Mouse (Mus musculus) heart, embryonic 13.5 days (tissue): Measurements from ENCODE around the gene Tsc22d3. TPM values are rescaled to one million over a fixed set of nuclear protein-coding genes. Genes with fewer than 3 reads are reported as not detected.

Experiments
- ATAC-seq: fragments of 200-750 bp; cut with Nextera tagmentation; 2 replicates; pipeline ENCODE4 v1.8.0; 2017; ENCODE audit warnings: moderate TSS enrichment; ENCODE audit not compliant: insufficient number of reproducible peaks, low FRiP score, low TSS enrichment; ENCODE audit errors: extremely low read depth
- H3K27ac ChIP-seq: fragments of 300-500 bp; sonication (generic); replicated peaks from 2 replicates; pipeline ENCODE4 v1.5.1; 2015; ENCODE audit warnings: moderate library complexity, mild to moderate bottlenecking, inconsistent platforms
- H3K27me3 ChIP-seq: fragments of 300-500 bp; sonication (generic); replicated peaks from 2 replicates; pipeline ENCODE4 v1.6.1; 2015; ENCODE audit warnings: mild to moderate bottlenecking, inconsistent platforms
- H3K36me3 ChIP-seq: fragments of 300-500 bp; sonication (generic); 2 replicates; pipeline ENCODE4 v1.6.1; 2015; ENCODE audit warnings: mild to moderate bottlenecking, inconsistent platforms
- H3K4me1 ChIP-seq: fragments of 300-500 bp; sonication (generic); 2 replicates; pipeline ENCODE4 v1.6.1; 2015; ENCODE audit warnings: inconsistent platforms
- H3K4me2 ChIP-seq: fragments of 300-500 bp; sonication (generic); 2 replicates; pipeline ENCODE4 v1.6.1; 2015; ENCODE audit warnings: inconsistent platforms, mild to moderate bottlenecking, moderate library complexity
- H3K4me3 ChIP-seq: fragments of 300-500 bp; sonication (generic); 2 replicates; pipeline ENCODE4 v1.5.1; 2015; ENCODE audit warnings: moderate library complexity, mild to moderate bottlenecking, inconsistent platforms
- H3K9ac ChIP-seq: fragments of 300-500 bp; sonication (generic); 2 replicates; pipeline ENCODE4 v1.6.1; 2015; ENCODE audit warnings: inconsistent platforms, mild to moderate bottlenecking, moderate library complexity
- H3K9me3 ChIP-seq: fragments of 300-500 bp; sonication (generic); 2 replicates; pipeline ENCODE4 v1.6.1; 2016; ENCODE audit warnings: inconsistent platforms
- WGBS: fragments of 180-500 bp; shearing (Covaris S2); methylation state at CpG from one replicate; pipeline ENCODE4 v1.1.7; 2015; ENCODE audit warnings: mixed read lengths; 5-methylcytosine and 5-hydroxymethylcytosine counted together
- polyA plus RNA-seq: library from polyadenylated mRNA; unstranded; fragments of >200 nt; fragmentation: Nextera tagmentation; extraction: Ambion mirVana; gene quantifications from 2 replicates; pipeline ENCODE4 v1.2.1, GENCODE M21; 2015

Tsc22d3 gene
- polyA plus RNA-seq, 1 experiment from 2014 or later = 163 TPM

- Histone ChIP-seq H3K27me3 (peaks cover 18% of the 10 kb centered on the region; the same call in 1 of the 2 replicates), H3K9me3 (no peaks in the 10 kb centered on the region), H3K36me3 (no peaks in the 10 kb centered on the region), H3K27ac (no peak overlapping the region), H3K4me1 (peaks cover 6% of the 10 kb centered on the region), H3K4me3 (no peak overlapping the region), H3K4me2 (no peak overlapping the region), H3K9ac (no peak overlapping the region)
- WGBS = 43% methylated on average over 10 of the region's 10 CpGs
- ATAC-seq = no peak
Measured at GRCm38 (mm10) chrX:140491884-140492571, 108.4 kb downstream of the Tsc22d3 start.

DNA sequence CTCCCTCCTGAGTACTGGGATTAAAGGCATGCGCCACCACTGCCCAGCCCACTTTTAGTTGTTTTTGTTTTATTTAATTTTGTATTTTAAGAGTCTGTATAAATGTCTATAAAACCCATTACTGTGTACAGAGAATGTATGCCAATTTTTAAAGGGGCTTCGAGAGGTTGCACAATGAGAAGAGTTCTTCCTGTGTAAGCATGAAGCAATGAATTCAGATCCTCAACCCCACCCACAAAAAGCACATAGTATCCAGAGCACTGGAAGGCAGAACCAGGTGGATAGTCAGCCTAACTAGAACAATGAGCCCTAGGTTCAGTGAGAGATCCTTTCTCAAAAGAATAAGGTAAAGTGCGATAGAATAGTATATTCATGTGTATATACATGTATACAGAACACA, 110.3 kb downstream of the Tsc22d3 start:
- H3K27me3 ChIP-seq = peaks cover 18% of the 10 kb centered on the region; the same call in 1 of the 2 replicates
- no peak overlapping the region for H3K4me3 ChIP-seq
- no peak for ATAC-seq
- H3K4me1 ChIP-seq = peaks cover 9% of the 10 kb centered on the region
- no peak overlapping the region for H3K9ac ChIP-seq
- no peak overlapping the region for H3K4me2 ChIP-seq
- H3K9me3 ChIP-seq = no peaks in the 10 kb centered on the region
- no peaks in the 10 kb centered on the region for H3K36me3 ChIP-seq
- WGBS = 76% methylated on average over 3 of the region's 3 CpGs
- no peak overlapping the region for H3K27ac ChIP-seq

Other genes with a start within 250 kb of the Tsc22d3 start
- gene Prps1, start 144.0 kb downstream of the Tsc22d3 start, polyA plus RNA-seq = 54.0 and 64.0 TPM in 2 replicates
- gene Mid2, start 63.9 kb upstream of the Tsc22d3 start, polyA plus RNA-seq = 8.5 and 9.7 TPM in 2 replicates
- gene Tex13b, start 212.8 kb upstream of the Tsc22d3 start, polyA plus RNA-seq = not detected in 2 replicates